ENCODE assay signal across 9 mouse cellular contexts in genomic region chr11:58225655-58226054, GRCm38 (mm10). TPM values are rescaled to one million over a fixed set of nuclear protein-coding genes. Genes with fewer than 3 reads are reported as not detected.
DNase-seq lines count a peak whose midpoint lies in the region; ATAC-seq and TF ChIP-seq lines count a peak whose summit lies in the region.
"Had no signal": no experiment of that assay in that cellular context is flagged by ENCODE, and none has a peak within 500 bp of the region (broad histone marks: within the 10 kb centered on the region; RNA-seq: fewer than 3 reads in every experiment).

No protein-coding gene starts in this region.

- H3K27ac ChIP-seq in cortical plate, adult 2 months (ENCODE audit: insufficient read depth, low read length): no peak overlapping the region
- peak overlapping the region; percentile 55 for H3K27ac ChIP-seq in kidney, postnatal 0 days
- H3K27ac ChIP-seq in liver, embryonic 12.5 days: no peak overlapping the region

- no peaks in the 10 kb centered on the region for H3K79me3 ChIP-seq in C2C12 (ENCODE audit: low read depth)

- TF ChIP-seq POLR2A in cortical plate, adult 2 months (IDR thresholded peaks at IDR 0.05; ENCODE audit: extremely low read depth, insufficient read depth, low read length): no peak

- no peak overlapping the region for H3K4me2 ChIP-seq in kidney, postnatal 0 days (ENCODE audit: low read length)
- peak overlapping the region; percentile 44 for H3K4me2 ChIP-seq in liver, embryonic 12.5 days

- H3K4me3 ChIP-seq in C2C12 (ENCODE audit: insufficient read depth, poor library complexity, severe bottlenecking): no peak overlapping the region
- H3K4me3 ChIP-seq in cortical plate, adult 2 months (ENCODE audit: insufficient read depth, low read length): no peak overlapping the region
- H3K4me3 ChIP-seq in kidney, postnatal 0 days (replicated peaks; ENCODE audit: low read depth, low read length): no peak overlapping the region
- no peak overlapping the region for H3K4me3 ChIP-seq in liver, embryonic 12.5 days

- no peaks in the 10 kb centered on the region for H3K36me3 ChIP-seq in C2C12 (ENCODE audit: control insufficient read depth, insufficient read depth)
- H3K36me3 ChIP-seq in kidney, postnatal 0 days (ENCODE audit: insufficient read depth, low read length): no peaks in the 10 kb centered on the region
- H3K36me3 ChIP-seq in liver, embryonic 12.5 days: no peaks in the 10 kb centered on the region

- no peak overlapping the region for H3K9ac ChIP-seq in kidney, postnatal 0 days (ENCODE audit: low read depth, low read length)
- peak overlapping the region; percentile 22; the same call in 1 of the 2 replicates for H3K9ac ChIP-seq in liver, embryonic 12.5 days

- no peaks in the 10 kb centered on the region for H3K9me3 ChIP-seq in kidney, postnatal 0 days (replicated peaks; ENCODE audit: low read length)
- no peaks in the 10 kb centered on the region for H3K9me3 ChIP-seq in liver, embryonic 12.5 days (replicated peaks)

- no peak overlapping the region for H3ac ChIP-seq in C2C12 (ENCODE audit: control insufficient read depth, insufficient read length, low read depth)

- no peaks in the 10 kb centered on the region for H3K79me2 ChIP-seq in C2C12 (ENCODE audit: control insufficient read depth, insufficient read depth)

- 4% methylated on average over 5 of the region's 5 CpGs for WGBS in kidney, postnatal 0 days
- WGBS in liver, embryonic 12.5 days (ENCODE audit: insufficient replicate concordance): 14% methylated on average over 5 of the region's 5 CpGs

- DNase-seq in heart, adult 8-10 months (ENCODE audit: low spot score): peak; percentile 80
- DNase-seq in kidney, postnatal 0 days (ENCODE audit: low spot score): peak; percentile 94
- peak; percentile 67 for DNase-seq in ovary, postnatal 36 days (ENCODE audit: low spot score)
- peak; percentile 65 to 79 for DNase-seq in thymus, postnatal 10 days (ENCODE audit: low spot score in 2 of 2)

- no peaks in the 10 kb centered on the region for H3K4me1 ChIP-seq in cortical plate, adult 2 months (ENCODE audit: control insufficient read depth, insufficient read depth, low read length)
- 0 out of 2 replicates have a peak, but pooled peaks cover 10% of the 10 kb centered on the region for H3K4me1 ChIP-seq in kidney, postnatal 0 days (replicated peaks; ENCODE audit: insufficient read depth, low read length)
- peaks cover 26% of the 10 kb centered on the region for H3K4me1 ChIP-seq in liver, embryonic 12.5 days

- H3K27me3 ChIP-seq in C2C12 (ENCODE audit: control insufficient read depth, insufficient read depth, insufficient read length): peaks cover 6% of the 10 kb centered on the region
- no peaks in the 10 kb centered on the region for H3K27me3 ChIP-seq in kidney, postnatal 0 days (ENCODE audit: insufficient read depth, low read length)
- peaks cover 8% of the 10 kb centered on the region; the same call in 1 of the 2 replicates for H3K27me3 ChIP-seq in liver, embryonic 12.5 days (replicated peaks)

- TF ChIP-seq CTCF in C2C12 (IDR thresholded peaks at IDR 0.05; ENCODE audit: control insufficient read depth, insufficient read depth, insufficient read length): peak; percentile 89
- peak; percentile 96 for TF ChIP-seq CTCF in cortical plate, adult 2 months (IDR thresholded peaks at IDR 0.05; ENCODE audit: extremely low read depth, insufficient read depth, low read length)
- peak; percentile 99 for TF ChIP-seq CTCF in kidney, postnatal 0 days (IDR thresholded peaks at IDR 0.05; ENCODE audit: low read depth)

- peak; percentile 69 for ATAC-seq in activated CD4-positive, CD25-positive, alpha-beta regulatory T cell, adult 4 months
- ATAC-seq in kidney, postnatal 0 days (replicated peaks; ENCODE audit: low FRiP score, low read depth): peak; percentile 60
- peak; percentile 57; the same call in 1 of the 2 replicates for ATAC-seq in liver, embryonic 12.5 days

TF ChIP-seq in C2C12, 6 proteins besides CTCF, POLR2A, EP300 and RAD21:
- no peak for TF ChIP-seq MYOG (IDR thresholded peaks at IDR 0.05; ENCODE audit: control insufficient read depth, extremely low read depth, insufficient read length)
- no peak for TF ChIP-seq MAX (IDR thresholded peaks at IDR 0.05)
- TF ChIP-seq USF1 (IDR thresholded peaks at IDR 0.05; ENCODE audit: low read depth): no peak
- TF ChIP-seq MYOD1 (IDR thresholded peaks at IDR 0.05; ENCODE audit: control insufficient read depth, insufficient read length, low read depth): no peak

RNA-seq across cellular contexts. Expression of gene Irgm2, which starts 26.2 kb away (rescaled TPM):
- 0.01 TPM for polyA plus RNA-seq in C2C12 (2012; fragmentation: generic; extraction: Trizol)
- polyA plus RNA-seq in activated CD4-positive, CD25-positive, alpha-beta regulatory T cell, adult 4 months (2017; shearing (Covaris generic)): 10 to 100 TPM; 52.8 to 55.5 TPM
- 4.0 and 5.7 TPM in 2 replicates for polyA plus RNA-seq in cortical plate, adult 2 months (2012; rRNA removed)
- total RNA-seq in heart, adult 8-10 months (2022): 10 to 100 TPM; 10.8 to 11.6 (median 11.5) TPM
- polyA plus RNA-seq in kidney, postnatal 0 days (2015; fragmentation: Nextera tagmentation; extraction: Ambion mirVana): 4.5 and 4.9 TPM in 2 replicates
- 2.9 and 3.0 TPM in 2 replicates for polyA plus RNA-seq in liver, embryonic 12.5 days (2016; fragmentation: Nextera tagmentation; extraction: Ambion mirVana)

RNA-seq across cellular contexts. Expression of gene Igtp, which starts 26.3 kb away (rescaled TPM):
- polyA plus RNA-seq in C2C12 (2012; fragmentation: generic; extraction: Trizol): 0.12 TPM
- polyA plus RNA-seq in activated CD4-positive, CD25-positive, alpha-beta regulatory T cell, adult 4 months (2017; shearing (Covaris generic)): 100 to 1,000 TPM; 396 to 413 TPM
- 9.0 and 9.6 TPM in 2 replicates for polyA plus RNA-seq in cortical plate, adult 2 months (2012; rRNA removed)
- 10 to 100 TPM in 2 of 4 experiments, 1 to 10 TPM in 2; 8.5 to 10.9 (median 9.5) TPM for total RNA-seq in heart, adult 8-10 months (2022)
- 7.7 and 8.0 TPM in 2 replicates for polyA plus RNA-seq in kidney, postnatal 0 days (2015; fragmentation: Nextera tagmentation; extraction: Ambion mirVana)
- polyA plus RNA-seq in liver, embryonic 12.5 days (2016; fragmentation: Nextera tagmentation; extraction: Ambion mirVana): 6.3 and 6.4 TPM in 2 replicates

RNA-seq across cellular contexts. Expression of gene 4930438A08Rik, which starts 48.9 kb away (rescaled TPM):
- 0.01 TPM for polyA plus RNA-seq in C2C12 (2012; fragmentation: generic; extraction: Trizol)
- polyA plus RNA-seq in activated CD4-positive, CD25-positive, alpha-beta regulatory T cell, adult 4 months (2017; shearing (Covaris generic)): not detected
- not detected in 2 replicates for polyA plus RNA-seq in cortical plate, adult 2 months (2012; rRNA removed)
- total RNA-seq in heart, adult 8-10 months (2022): not detected
- 0.07 TPM in 1 of 2 replicates, not detected in the other for polyA plus RNA-seq in kidney, postnatal 0 days (2015; fragmentation: Nextera tagmentation; extraction: Ambion mirVana)
- polyA plus RNA-seq in liver, embryonic 12.5 days (2016; fragmentation: Nextera tagmentation; extraction: Ambion mirVana): 0.14 and 0.43 TPM in 2 replicates
- polyA plus RNA-seq: frontal cortex, adult 2 months had no signal

RNA-seq across cellular contexts. Expression of gene Mrpl22, which starts 54.2 kb away (rescaled TPM):
- polyA plus RNA-seq in C2C12 (2012; fragmentation: generic; extraction: Trizol): 106 TPM
- polyA plus RNA-seq in activated CD4-positive, CD25-positive, alpha-beta regulatory T cell, adult 4 months (2017; shearing (Covaris generic)): 10 to 100 TPM; 63.7 to 66.7 TPM
- polyA plus RNA-seq in cortical plate, adult 2 months (2012; rRNA removed): 50.0 and 50.1 TPM in 2 replicates
- total RNA-seq in heart, adult 8-10 months (2022): 10 to 100 TPM; 45.6 to 62.3 (median 52.4) TPM
- polyA plus RNA-seq in kidney, postnatal 0 days (2015; fragmentation: Nextera tagmentation; extraction: Ambion mirVana): 139 and 146 TPM in 2 replicates
- 129 and 137 TPM in 2 replicates for polyA plus RNA-seq in liver, embryonic 12.5 days (2016; fragmentation: Nextera tagmentation; extraction: Ambion mirVana)

RNA-seq across cellular contexts. Expression of gene Gemin5, which starts 57.3 kb away (rescaled TPM):
- 26.7 TPM for polyA plus RNA-seq in C2C12 (2012; fragmentation: generic; extraction: Trizol)
- 1 to 10 TPM; 4.9 to 6.3 TPM for polyA plus RNA-seq in activated CD4-positive, CD25-positive, alpha-beta regulatory T cell, adult 4 months (2017; shearing (Covaris generic))
- 8.6 and 9.5 TPM in 2 replicates for polyA plus RNA-seq in cortical plate, adult 2 months (2012; rRNA removed)
- 1 to 10 TPM; 8.8 to 9.6 (median 9.2) TPM for total RNA-seq in heart, adult 8-10 months (2022)
- 10.8 and 11.6 TPM in 2 replicates for polyA plus RNA-seq in kidney, postnatal 0 days (2015; fragmentation: Nextera tagmentation; extraction: Ambion mirVana)
- polyA plus RNA-seq in liver, embryonic 12.5 days (2016; fragmentation: Nextera tagmentation; extraction: Ambion mirVana): 25.4 and 26.0 TPM in 2 replicates

Comparison
In these comparisons a context has a peak if more than half of its experiments do, and no peak if none do; other contexts are left out.
1. RNA of gene Igtp, which starts 26.3 kb away (polyA plus RNA-seq): 396 to 413 TPM in activated CD4-positive, CD25-positive, alpha-beta regulatory T cell, adult 4 months; 9.0 to 9.6 TPM in cortical plate, adult 2 months, 7.7 to 8.0 TPM in kidney, postnatal 0 days, 6.3 to 6.4 TPM in liver, embryonic 12.5 days and 0.12 TPM in C2C12 (single experiment); every median in the first group is over 10 times any median in the second.
2. Peak in every context shown above with its lines, with median percentiles within 50 percentile points of each other: CTCF ChIP-seq, ATAC-seq and DNase-seq.